Mouse (Mus musculus) heart, adult 2 months (tissue): ENCODE measurements around the gene Lgi2. TPM values are rescaled to one million over a fixed set of nuclear protein-coding genes. Genes with fewer than 3 reads are reported as not detected.
A peak's percentile ranks its signal among the peaks of the same experiment; 100 is the strongest.

Source experiments
- DNase-seq, 2 experiments: peaks; one replicate each; pipeline ENCODE4 v3.0.0; 2021
- H3K27ac ChIP-seq: fragments of 200-600 bp; 2 replicates; pipeline ENCODE4 v1.8.1; 2022
- H3K27me3 ChIP-seq: fragments of 200-500 bp; 2 replicates; pipeline ENCODE4 v1.6.1; 2012; ENCODE audit warnings: mild to moderate bottlenecking, low read length, inconsistent platforms, mixed read lengths; ENCODE audit not compliant: control insufficient read depth, insufficient read depth
- H3K36me3 ChIP-seq: fragments of 200-500 bp; 2 replicates; pipeline ENCODE4 v1.6.1; 2012; ENCODE audit warnings: low read length, inconsistent platforms; ENCODE audit not compliant: control insufficient read depth, insufficient read depth
- H3K4me1 ChIP-seq: fragments of 200-500 bp; 2 replicates; pipeline ENCODE4 v1.6.1; 2011; ENCODE audit warnings: low read length; ENCODE audit not compliant: control insufficient read depth, insufficient read depth
- H3K4me3 ChIP-seq: fragments of 200-600 bp; 2 replicates; pipeline ENCODE4 v1.8.1; 2022
- H3K79me2 ChIP-seq: fragments of 200-500 bp; replicated peaks from 2 replicates; pipeline ENCODE4 v1.6.1; 2012; ENCODE audit warnings: mild to moderate bottlenecking, inconsistent platforms, low read length, moderate library complexity, mixed read lengths; ENCODE audit not compliant: control insufficient read depth, insufficient read depth
- H3K9ac ChIP-seq: fragments of 200-500 bp; 2 replicates; pipeline ENCODE4 v1.6.1; 2012; ENCODE audit warnings: low read depth, mild to moderate bottlenecking, control low read depth, inconsistent platforms, low read length, mixed read lengths
- CTCF ChIP-seq: fragments of 200-600 bp; IDR thresholded peaks from 2 replicates; pipeline ENCODE4 v1.8.1; 2022; ENCODE audit warnings: antibody characterized with exemption, mild to moderate bottlenecking, moderate library complexity
- EP300 ChIP-seq: fragments of 200-500 bp; IDR thresholded peaks from 2 replicates; pipeline ENCODE4 v1.6.1; 2011; ENCODE audit warnings: low read depth, low read length, control low read depth; ENCODE audit not compliant: insufficient read depth
- POLR2A ChIP-seq: fragments of 200-500 bp; IDR thresholded peaks from 2 replicates; pipeline ENCODE4 v1.6.1; 2011; ENCODE audit warnings: mild to moderate bottlenecking, low read depth, low read length, control low read depth; ENCODE audit not compliant: insufficient read depth
- WGBS: fragments of 180-500 bp; shearing (Covaris S2); methylation state at CpG from one replicate; pipeline ENCODE4 v1.1.7; 2018; 5-methylcytosine and 5-hydroxymethylcytosine counted together
- intact Hi-C: fragments of 180-260 bp; cut with DNase I; formaldehyde crosslinking; loops from one replicate; pipeline ENCODE4 v1.15.1; 2025
- long read RNA-seq: library from polyadenylated mRNA; stranded (forward); transcript quantifications from one replicate; pipeline ENCODE4 v2.0.0, GENCODE M21; 2021
- polyA plus RNA-seq: library from polyadenylated mRNA; depleted of rRNA; stranded (reverse); fragments of >200 nt; gene quantifications from 2 replicates; pipeline ENCODE4 v1.2.3, GENCODE M21; 2012; rRNA removed
- total RNA-seq, 2 experiments: library from RNA; stranded (reverse); gene quantifications; 2 replicates each; pipeline ENCODE4 v1.2.3; 2021

Gene Lgi2
- under 1 TPM; 0.32 to 0.39 TPM for total RNA-seq
- polyA plus RNA-seq: 0.79 and 0.88 TPM in 2 replicates
- long read RNA-seq: 0 reads

DNA sequence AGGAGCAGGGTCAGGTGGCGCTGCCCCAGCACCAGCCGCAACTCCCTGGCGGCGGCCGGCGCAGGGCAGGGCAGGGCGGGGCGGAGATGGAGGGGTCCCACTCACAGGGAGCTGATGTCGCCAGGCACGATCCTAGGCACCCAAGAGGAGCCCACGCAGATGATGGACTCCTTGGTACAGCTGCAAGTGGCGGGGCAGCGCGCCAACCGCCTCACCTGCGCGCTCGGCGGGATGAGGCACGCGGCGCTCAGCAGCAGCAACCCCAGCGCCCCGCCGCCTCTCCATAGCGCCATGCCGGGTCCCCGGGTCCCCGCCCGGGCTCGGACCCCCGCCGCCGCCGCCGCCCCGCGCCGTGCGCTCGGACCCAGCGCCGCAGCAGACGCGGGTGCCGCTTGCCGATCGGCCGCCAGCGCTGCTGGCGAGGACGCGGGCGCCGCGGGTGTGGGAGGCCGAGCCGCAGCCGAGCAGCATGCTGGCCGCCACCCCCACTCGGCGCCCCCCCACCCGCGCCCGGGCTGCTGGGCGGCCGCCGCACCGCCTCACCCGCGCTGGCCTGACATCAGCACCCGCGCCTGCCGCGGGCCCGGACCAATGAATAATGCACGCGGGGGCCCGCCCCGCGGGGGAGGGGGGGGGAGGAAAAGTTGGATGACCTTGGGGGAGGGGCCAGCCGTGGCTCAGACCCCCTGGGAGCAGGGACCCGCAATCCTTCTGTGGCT lies at the start of gene Lgi2:
Lgi2 (minus strand) TSS at position 650 of the 719 bp plus-strand sequence.
- peak; percentile 36 to 40 for DNase-seq
- H3K79me2 ChIP-seq: no peaks in the 10 kb centered on the region
- WGBS: 2% methylated on average over 81 of the region's 83 CpGs
- H3K27me3 ChIP-seq: peaks cover 3% of the 10 kb centered on the region; the same call in 1 of the 2 replicates
- intact Hi-C loops: no loop called here
- H3K4me3 ChIP-seq: peak within 1 kb of the TSS; percentile 18; the same call in 1 of the 2 replicates
- H3K27ac ChIP-seq: no peak within 1 kb of the TSS
- H3K36me3 ChIP-seq: peaks cover 3% of the 10 kb centered on the region; the same call in 1 of the 2 replicates
- H3K4me1 ChIP-seq: peaks cover under 1% of the 10 kb centered on the region; the same call in 1 of the 2 replicates
- TF ChIP-seq POLR2A (no peak), CTCF (no peak), EP300 (no peak)
- H3K9ac ChIP-seq: peak within 1 kb of the TSS; percentile 13

DNA sequence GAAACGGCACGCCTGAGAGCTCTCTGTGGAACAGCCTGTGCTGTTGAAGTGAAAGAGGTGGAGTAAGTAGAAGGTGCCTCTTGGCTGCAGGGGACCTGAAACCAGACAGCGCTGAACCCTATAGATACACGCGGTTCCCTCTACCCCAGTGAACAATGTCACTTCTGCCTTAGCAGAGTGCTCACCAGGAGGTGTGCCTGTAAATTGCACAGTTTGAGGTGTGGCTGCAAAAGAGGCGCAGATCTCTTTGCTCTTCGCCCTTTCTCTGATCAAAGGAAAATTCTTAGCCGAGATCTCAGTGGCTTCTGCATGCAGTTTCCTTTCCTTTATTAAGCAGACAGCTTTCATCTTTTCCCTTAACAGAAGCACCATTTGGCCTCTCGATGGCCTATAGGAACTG lies 49.2 kb upstream of the Lgi2 start:
- Histone ChIP-seq H3K36me3 (no peaks in the 10 kb centered on the region), H3K79me2 (no peaks in the 10 kb centered on the region), H3K9ac (no peak overlapping the region), H3K27ac (no peak overlapping the region), H3K4me3 (no peak overlapping the region), H3K4me1 (peaks cover 1% of the 10 kb centered on the region; the same call in 1 of the 2 replicates), H3K27me3 (no peaks in the 10 kb centered on the region)
- no peak for DNase-seq
- TF ChIP-seq POLR2A: no peak
- TF ChIP-seq EP300: no peak
- intact Hi-C loops: no loop called here
- whole genome bisulfite sequencing: 74% methylated on average over 9 of the region's 9 CpGs

DNA sequence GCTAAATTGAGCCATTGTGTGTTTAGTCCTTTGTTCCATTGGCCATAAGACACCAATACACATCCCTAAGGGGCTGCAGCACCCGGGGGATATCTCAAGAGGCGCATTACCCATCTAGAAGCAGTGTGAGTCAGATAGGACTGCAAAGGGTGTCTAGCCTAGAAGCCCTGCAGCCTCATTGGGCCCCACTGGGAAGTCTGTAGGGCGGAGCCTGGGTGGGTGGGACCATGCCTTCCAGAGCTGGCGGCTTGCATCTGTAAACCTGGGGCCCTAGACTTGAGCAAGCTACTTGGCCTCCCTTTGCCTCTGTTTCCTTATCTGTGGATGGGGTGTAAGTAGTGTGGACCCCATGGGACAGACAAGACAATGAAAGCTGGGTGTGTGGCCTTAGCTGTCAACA lies 48.4 kb upstream of the Lgi2 start:
- Histone ChIP-seq H3K4me1 (peaks cover 1% of the 10 kb centered on the region; the same call in 1 of the 2 replicates), H3K36me3 (no peaks in the 10 kb centered on the region), H3K27me3 (no peaks in the 10 kb centered on the region), H3K27ac (no peak overlapping the region), H3K4me3 (no peak overlapping the region), H3K79me2 (no peaks in the 10 kb centered on the region), H3K9ac (no peak overlapping the region)
- no peak for DNase-seq
- intact Hi-C loops: no loop called here
- WGBS: 76% methylated on average over 4 of the region's 4 CpGs
- TF ChIP-seq POLR2A (no peak), EP300 (no peak)

DNA sequence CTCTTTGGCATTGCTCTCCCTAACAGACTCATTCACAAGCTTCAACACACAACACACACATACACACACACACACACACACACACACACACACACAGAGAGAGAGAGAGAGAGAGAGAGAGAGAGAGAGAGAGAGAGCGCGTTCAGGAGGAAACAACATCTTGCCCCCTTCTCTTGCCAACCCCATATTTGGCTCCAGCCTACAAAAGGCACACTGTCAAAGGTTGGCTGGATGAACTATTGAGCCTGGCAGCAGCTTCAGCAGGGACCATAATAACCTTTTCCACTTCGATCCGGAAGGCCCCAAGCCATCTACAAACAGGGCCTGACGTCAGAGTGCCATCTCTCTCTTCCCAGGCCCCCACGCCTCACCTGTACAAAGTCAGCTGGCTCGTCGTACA lies 46.5 kb upstream of the Lgi2 start:
- WGBS: 84% methylated on average over 8 of the region's 8 CpGs
- intact Hi-C loops: no loop called here
- Histone ChIP-seq H3K79me2 (no peaks in the 10 kb centered on the region), H3K4me3 (no peak overlapping the region), H3K27me3 (no peaks in the 10 kb centered on the region), H3K9ac (no peak overlapping the region), H3K27ac (no peak overlapping the region), H3K36me3 (no peaks in the 10 kb centered on the region), H3K4me1 (peaks cover 1% of the 10 kb centered on the region; the same call in 1 of the 2 replicates)
- TF ChIP-seq CTCF (no peak), POLR2A (no peak), EP300 (no peak)
- no peak for DNase-seq

DNA sequence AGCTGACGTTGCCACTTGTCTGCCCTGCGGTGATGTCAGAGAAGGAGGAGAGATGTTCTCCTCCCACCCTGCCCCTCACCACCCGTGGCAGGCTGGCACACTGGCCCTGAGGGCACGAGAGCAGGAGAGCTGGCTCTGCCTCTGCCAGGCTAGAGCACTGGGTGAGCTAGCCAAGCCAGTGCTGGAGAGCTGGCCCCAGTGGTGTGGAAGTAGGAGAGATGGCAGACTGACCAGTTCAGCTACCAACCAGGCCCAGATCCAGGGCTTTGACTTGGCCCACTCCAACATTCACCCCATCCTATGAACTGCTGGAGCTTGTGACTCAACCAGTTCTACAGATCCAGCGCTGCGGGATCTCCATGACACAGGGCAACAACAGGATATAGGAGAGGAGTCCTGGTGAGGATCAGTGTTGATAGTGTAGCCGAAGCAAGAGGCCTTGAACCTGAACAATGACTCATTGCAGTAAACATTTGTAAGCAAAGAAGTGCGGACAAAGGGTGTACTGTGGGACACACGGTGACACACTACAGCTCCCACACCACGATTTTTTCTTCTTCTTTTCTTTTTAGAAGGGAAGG lies 45.1 kb upstream of the Lgi2 start:
- intact Hi-C loops: no loop called here

DNA sequence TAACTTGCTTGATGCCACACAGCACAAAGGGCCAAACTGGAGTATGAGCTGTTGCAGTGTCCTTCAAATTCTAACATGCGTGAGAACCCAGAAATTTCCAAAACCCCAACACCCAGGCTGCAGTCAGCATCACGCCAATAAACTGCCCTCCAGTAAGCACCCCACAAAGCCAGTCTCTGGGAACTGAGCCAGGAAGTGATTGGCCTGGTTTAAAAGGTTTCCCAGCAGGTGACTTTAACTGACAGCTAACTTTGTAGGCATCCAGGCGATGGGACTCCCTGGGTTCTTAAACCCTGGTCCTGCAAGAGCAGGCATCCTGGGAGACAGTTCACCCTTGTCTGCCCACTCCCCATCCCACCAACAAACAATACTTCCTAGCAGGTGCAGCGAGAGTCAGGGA lies 44.0 kb upstream of the Lgi2 start:
- intact Hi-C loops: no loop called here
- no peaks in the 10 kb centered on the region for H3K27me3 ChIP-seq
- no peaks in the 10 kb centered on the region for H3K36me3 ChIP-seq
- H3K27ac ChIP-seq: no peak overlapping the region
- TF ChIP-seq POLR2A: no peak
- TF ChIP-seq CTCF: no peak
- TF ChIP-seq EP300: no peak
- no peak overlapping the region for H3K9ac ChIP-seq
- no peaks in the 10 kb centered on the region for H3K79me2 ChIP-seq
- H3K4me1 ChIP-seq: no peaks in the 10 kb centered on the region; the same call in 1 of the 2 replicates
- DNase-seq: no peak
- 76% methylated on average over 4 of the region's 4 CpGs for WGBS
- H3K4me3 ChIP-seq: no peak overlapping the region

More for the DNA sequence above, 45.1 kb upstream of the Lgi2 start:
- DNase-seq: no peak
- WGBS: 65% methylated on average over 10 of the region's 10 CpGs
- Histone ChIP-seq H3K4me3 (no peak overlapping the region), H3K36me3 (no peaks in the 10 kb centered on the region), H3K27me3 (no peaks in the 10 kb centered on the region), H3K27ac (no peak overlapping the region), H3K9ac (no peak overlapping the region), H3K79me2 (no peaks in the 10 kb centered on the region), H3K4me1 (peaks cover 1% of the 10 kb centered on the region; the same call in 1 of the 2 replicates)
- no peak for TF ChIP-seq CTCF
- TF ChIP-seq POLR2A: no peak
